Mouse (Mus musculus) megakaryocyte progenitor cell, adult 5-6 weeks (primary cell): ENCODE measurements around the gene Amdhd2. TPM values are rescaled to one million over a fixed set of nuclear protein-coding genes. Genes with fewer than 3 reads are reported as not detected.

Source experiments
- ATAC-seq: replicated peaks from 2 replicates; pipeline ENCODE4 v1.8.0; 2016; ENCODE audit warnings: mild to moderate bottlenecking, moderate TSS enrichment, inconsistent platforms; ENCODE audit not compliant: poor library complexity
- total RNA-seq, 2 experiments: library from RNA; stranded (forward) in 1 of 2; stranded (reverse) in 1 of 2; fragments of 157-497, 149-512 nt in 1 of 2; fragments of 200-1000 nt in 1 of 2; gene quantifications; 2 replicates each; pipeline versions ENCODE4 v1.2.3 to v1.2.4; 2015 to 2017

Amdhd2 gene
- total RNA-seq, 2 experiments from 2014 or later: 21.9 to 65.1 TPM

- no peak for ATAC-seq
Observed at GRCm38 (mm10) chr17:24199252-24199651, 35.7 kb upstream of the Amdhd2 start.

- ATAC-seq: no peak
Observed at GRCm38 (mm10) chr17:24197032-24197824, 33.7 kb upstream of the Amdhd2 start.

- no peak for ATAC-seq
Observed at GRCm38 (mm10) chr17:24195349-24195748, 31.8 kb upstream of the Amdhd2 start.

GRCm38 (mm10) chr17:24193769-24194168 lies 30.2 kb upstream of the Amdhd2 start:
- no peak for ATAC-seq

GRCm38 (mm10) chr17:24193268-24193667 lies 29.7 kb upstream of the Amdhd2 start:
- no peak for ATAC-seq

- ATAC-seq: 0 out of 2 replicates have a peak, but pooled peaks have one; percentile 38
Observed at GRCm38 (mm10) chr17:24192848-24193247, 29.3 kb upstream of the Amdhd2 start.

GRCm38 (mm10) chr17:24191481-24191880 lies 27.9 kb upstream of the Amdhd2 start:
- ATAC-seq: peak; percentile 59

GRCm38 (mm10) chr17:24190934-24191333 lies 27.4 kb upstream of the Amdhd2 start:
- peak; percentile 42; the same call in 1 of the 2 replicates for ATAC-seq

- ATAC-seq: no peak
Observed at GRCm38 (mm10) chr17:24174259-24174658, 10.7 kb upstream of the Amdhd2 start.

GRCm38 (mm10) chr17:24173423-24173822 lies 9.9 kb upstream of the Amdhd2 start:
- peak; percentile 51 for ATAC-seq

- ATAC-seq: no peak
Observed at GRCm38 (mm10) chr17:24171738-24172137, 8.2 kb upstream of the Amdhd2 start.

GRCm38 (mm10) chr17:24170729-24171128 lies 7.2 kb upstream of the Amdhd2 start:
- ATAC-seq: 0 out of 2 replicates have a peak, but pooled peaks have one; percentile 9

- no peak for ATAC-seq
Observed at GRCm38 (mm10) chr17:24170125-24170524, 6.6 kb upstream of the Amdhd2 start.

GRCm38 (mm10) chr17:24169317-24170065 lies 5.9 kb upstream of the Amdhd2 start, which contains the start of gene Atp6v0c:
Atp6v0c (minus strand) TSS chr17:24169702.
- ATAC-seq: peak; percentile 56

GRCm38 (mm10) chr17:24168590-24169277 lies 5.2 kb upstream of the Amdhd2 start:
- peak; percentile 35 for ATAC-seq

GRCm38 (mm10) chr17:24167891-24168505 lies 4.4 kb upstream of the Amdhd2 start:
- no peak for ATAC-seq

GRCm38 (mm10) chr17:24167120-24167519 lies 3.6 kb upstream of the Amdhd2 start:
- 0 out of 2 replicates have a peak, but pooled peaks have one; percentile 3 for ATAC-seq

- no peak; the same call in 1 of the 2 replicates for ATAC-seq
Observed at GRCm38 (mm10) chr17:24164566-24165259, 1.1 kb upstream of the Amdhd2 start.

GRCm38 (mm10) chr17:24162584-24163175 lies 886 bp downstream of the Amdhd2 start:
- ATAC-seq: peak; percentile 36

- ATAC-seq: no peak
Observed at GRCm38 (mm10) chr17:24161466-24161865, 2.1 kb downstream of the Amdhd2 start.
